Mouse (Mus musculus) spleen, embryonic (tissue): ENCODE data around the gene Sbk1.

Source experiments
- CTCF ChIA-PET: fragments of 350-600 bp; sonication (Branson Sonifier 250); formaldehyde crosslinking; loops from one replicate; lab custom pipeline; 2022; lab: Charles Lee

Sbk1 gene

GRCm38 (mm10) chr7:126271712-126272683, at the start of gene Sbk1:
Gene Sbk1 (plus strand): TSS chr7:126272619.
- CTCF ChIA-PET = interaction anchor here (0.5 to 0.6 kb wide), 2 partner anchors 17 to 143 kb away, joined by 3 read pairs; no protein-coding TSS in a partner anchor

- CTCF ChIA-PET = interaction anchor here (0.6 to 0.7 kb wide), 2 partner anchors 34 to 84 kb away, joined by 3 read pairs; no protein-coding TSS in a partner anchor
These were observed 49.7 kb upstream of the Sbk1 start for GRCm38 (mm10) chr7:126222753-126223152.

GRCm38 (mm10) chr7:126226136-126226535, 46.3 kb upstream of the Sbk1 start:
- CTCF ChIA-PET = no interaction called here

GRCm38 (mm10) chr7:126230357-126231148, 41.9 kb upstream of the Sbk1 start:
- CTCF ChIA-PET = no interaction called here

- CTCF ChIA-PET = interaction anchor here (0.7 to 1.1 kb wide), 2 partner anchors 97 to 113 kb away, joined by 5 to 7 read pairs; no protein-coding TSS in a partner anchor
These were observed 39.9 kb upstream of the Sbk1 start for GRCm38 (mm10) chr7:126232345-126233071.

- CTCF ChIA-PET = no interaction called here
These were observed 37.8 kb upstream of the Sbk1 start for GRCm38 (mm10) chr7:126234611-126235010.

GRCm38 (mm10) chr7:126236083-126236793, 36.2 kb upstream of the Sbk1 start:
- CTCF ChIA-PET = no interaction called here

- CTCF ChIA-PET = interaction anchor here (0.6 kb wide), 1 partner anchor 35 kb away, joined by 5 read pairs; no protein-coding TSS in a partner anchor
These were observed 35.6 kb upstream of the Sbk1 start for GRCm38 (mm10) chr7:126236794-126237192.

- CTCF ChIA-PET = no interaction called here
These were observed 31.5 kb upstream of the Sbk1 start for GRCm38 (mm10) chr7:126240814-126241360.

- CTCF ChIA-PET = no interaction called here
These were observed 28.2 kb upstream of the Sbk1 start for GRCm38 (mm10) chr7:126244168-126244750.

- CTCF ChIA-PET = no interaction called here
These were observed 24.3 kb upstream of the Sbk1 start for GRCm38 (mm10) chr7:126248088-126248487.

GRCm38 (mm10) chr7:126248641-126249141, 23.7 kb upstream of the Sbk1 start:
- CTCF ChIA-PET = no interaction called here

GRCm38 (mm10) chr7:126249146-126249545, 23.3 kb upstream of the Sbk1 start:
- CTCF ChIA-PET = no interaction called here

- CTCF ChIA-PET = interaction anchor here (0.6 kb wide), 1 partner anchor 135 kb away, joined by 7 read pairs; no protein-coding TSS in a partner anchor
These were observed 22.4 kb upstream of the Sbk1 start for GRCm38 (mm10) chr7:126249986-126250385.

GRCm38 (mm10) chr7:126250481-126250880, 21.9 kb upstream of the Sbk1 start:
- CTCF ChIA-PET = interaction anchor here (0.6 kb wide), 1 partner anchor 135 kb away, joined by 7 read pairs; no protein-coding TSS in a partner anchor

- CTCF ChIA-PET = no interaction called here
These were observed 20.7 kb upstream of the Sbk1 start for GRCm38 (mm10) chr7:126251698-126252097.

GRCm38 (mm10) chr7:126252230-126252629, 20.2 kb upstream of the Sbk1 start:
- CTCF ChIA-PET = interaction anchor here (1.1 kb wide), 1 partner anchor 103 kb away, joined by 3 read pairs; no protein-coding TSS in a partner anchor

- CTCF ChIA-PET = interaction anchor here (1.0 to 2.3 kb wide), 2 partner anchors 13 to 37 kb away, joined by 7 to 8 read pairs; no protein-coding TSS in a partner anchor
These were observed 11.9 kb upstream of the Sbk1 start for GRCm38 (mm10) chr7:126260280-126261210.
